Mouse (Mus musculus) B cell, adult 2 months (primary cell): Measurements from ENCODE around the gene Sumf1.

Experiments used
- DNase-seq, 2 experiments: peaks; one replicate each; pipeline ENCODE4 v3.0.0; 2022

The Sumf1 gene

DNA sequence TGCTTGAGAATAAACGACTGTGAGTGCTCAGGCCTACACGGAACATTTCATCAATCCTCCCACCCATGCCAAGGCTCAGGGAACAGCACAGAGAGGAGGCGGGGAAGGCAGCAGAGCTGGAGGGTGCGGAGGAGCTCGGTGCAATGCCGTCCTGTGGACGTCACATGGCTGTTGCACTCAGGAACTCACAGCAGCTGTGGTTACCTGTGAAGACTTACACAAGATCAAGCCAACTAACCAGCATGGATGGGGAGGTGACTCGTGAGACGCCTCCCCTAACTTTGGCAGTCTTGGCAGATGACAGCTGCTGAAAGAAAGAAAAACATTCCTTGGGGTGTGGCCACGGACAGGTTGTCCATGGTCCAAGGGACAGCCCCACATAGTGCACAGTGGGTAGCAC lies 110.8 kb downstream of the Sumf1 start:
- no peak for DNase-seq

DNA sequence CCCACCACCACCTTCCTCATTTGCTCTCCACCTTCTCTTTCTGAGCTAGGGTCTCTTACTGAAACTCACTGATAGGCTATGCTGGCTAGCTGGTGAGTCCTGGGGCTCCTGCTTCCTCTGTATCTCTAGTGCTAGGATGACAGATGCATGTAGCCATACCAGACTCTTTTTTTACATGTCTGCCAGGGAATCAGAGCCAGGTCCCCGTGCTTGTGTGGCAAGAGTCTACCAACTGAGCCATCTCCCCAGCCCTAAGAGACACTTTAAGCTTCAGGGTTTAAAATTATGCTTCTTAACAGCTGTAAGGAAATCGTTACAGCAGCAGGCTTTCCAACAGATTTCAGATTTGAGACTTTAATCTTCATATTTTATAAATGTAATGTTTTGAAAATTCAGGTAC lies 111.5 kb downstream of the Sumf1 start:
- DNase-seq: no peak

- no peak for DNase-seq
These were observed 112.3 kb downstream of the Sumf1 start for GRCm38 (mm10) chr6:108073071-108073470.

GRCm38 (mm10) chr6:108070947-108071346 lies 114.4 kb downstream of the Sumf1 start:
- DNase-seq: no peak

- peak; percentile 73 to 79 for DNase-seq
These were observed 119.8 kb downstream of the Sumf1 start for GRCm38 (mm10) chr6:108065583-108065982.

DNA sequence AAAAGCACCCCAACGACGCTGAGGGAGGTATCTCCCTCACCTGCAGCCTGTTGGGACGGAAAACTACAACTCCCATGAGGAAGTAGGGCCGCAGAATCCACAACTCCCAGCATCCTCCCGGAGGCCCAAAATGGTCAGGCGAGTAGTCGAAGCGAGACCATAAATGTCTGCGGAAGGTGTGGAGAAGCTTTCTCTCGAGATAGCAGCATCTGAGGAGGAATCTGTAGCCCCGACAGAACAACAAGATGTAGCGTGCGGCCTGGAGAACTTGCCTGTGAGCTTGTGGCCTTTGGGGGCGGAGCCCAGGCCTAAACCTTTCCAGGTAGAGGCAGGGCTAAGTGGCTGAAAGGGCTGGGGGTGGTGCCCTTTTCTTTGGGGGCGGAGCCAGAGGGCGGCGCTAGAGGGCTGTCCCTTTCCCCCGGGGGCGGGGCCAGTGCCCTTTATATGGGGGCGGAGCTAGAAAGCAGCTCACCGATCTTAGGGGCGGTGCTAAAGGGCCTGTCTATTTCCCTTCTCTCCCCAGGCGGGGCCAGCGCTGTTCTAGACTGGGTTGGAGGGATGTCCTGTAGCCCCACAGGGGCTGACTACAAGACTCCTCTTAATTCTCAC lies 120.4 kb downstream of the Sumf1 start, which contains the start of gene Setmar:
Gene Setmar (plus strand): TSS at position 128 of the 609 bp plus-strand sequence.
- peak; percentile 99 for DNase-seq

DNA sequence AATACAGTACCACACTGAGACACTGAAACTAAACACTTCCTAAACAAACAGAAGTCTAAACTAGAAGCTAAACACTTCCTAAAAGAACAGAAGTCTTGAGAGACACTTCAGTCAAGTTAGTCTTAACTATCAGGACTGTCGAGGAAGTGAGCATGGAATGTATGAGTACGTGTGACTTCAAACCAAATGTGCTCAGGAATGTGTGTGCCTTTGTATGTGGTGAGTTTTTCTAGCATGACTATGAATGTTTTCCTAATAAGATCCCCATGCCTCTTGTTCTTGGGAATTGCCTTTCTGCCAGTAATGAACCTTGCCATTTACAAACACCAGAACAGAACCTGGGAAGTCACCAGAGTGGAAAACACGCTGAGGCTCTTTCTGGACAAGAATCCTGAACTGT lies 124.3 kb downstream of the Sumf1 start:
- no peak for DNase-seq

DNA sequence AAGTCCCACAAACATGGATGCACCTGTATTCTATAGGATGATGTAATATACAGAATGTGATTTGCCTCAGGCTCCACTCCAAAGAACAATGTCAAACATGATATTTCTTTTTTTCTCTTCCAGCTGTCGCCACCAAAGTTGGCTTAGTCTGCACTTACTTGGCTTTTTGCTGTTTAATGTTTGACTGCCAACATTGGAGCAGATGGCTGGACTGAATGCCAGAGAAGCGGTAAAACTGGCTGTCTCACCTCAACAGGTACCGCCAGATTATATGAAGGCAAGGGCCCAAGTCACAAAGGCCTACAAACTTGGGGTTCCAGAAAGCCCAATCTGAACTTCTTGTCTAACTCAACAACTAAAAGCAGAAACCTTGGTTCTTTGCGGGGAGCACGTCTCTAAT lies 127.3 kb downstream of the Sumf1 start:
- no peak for DNase-seq

DNA sequence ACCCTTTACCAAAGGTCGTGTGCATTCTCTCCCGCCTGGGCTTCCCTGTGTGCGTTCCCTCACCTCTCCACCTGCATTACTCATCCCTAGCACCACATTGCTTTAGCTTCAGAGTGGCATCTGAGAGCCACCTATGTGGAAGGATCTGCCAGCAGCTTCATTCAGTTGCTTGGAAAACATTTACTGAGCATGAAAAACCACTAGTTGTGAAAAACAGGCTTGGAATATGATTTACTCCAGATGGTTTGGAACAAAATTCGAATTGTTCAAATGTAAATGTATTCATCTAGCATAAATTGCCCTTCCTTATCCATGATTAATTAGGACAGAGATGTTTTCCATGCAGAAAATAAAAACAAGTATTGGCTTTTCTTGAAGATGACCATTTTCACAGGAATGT lies 128.0 kb downstream of the Sumf1 start:
- DNase-seq: no peak
